Comparison of ENCODE assay signal across 17 mouse cellular contexts in genomic region chr2:28171962-28172361, GRCm38 (mm10).
"Had no signal": no experiment of that assay in that cellular context is flagged by ENCODE, and none has a peak within 500 bp of the region (broad histone marks: within the 10 kb centered on the region; RNA-seq: fewer than 3 reads in every experiment).

No protein-coding gene starts in this region.

- H3K27ac ChIP-seq: neural tube, embryonic 12.5 days; neural tube, embryonic 13.5 days; neural tube, embryonic 15.5 days; stomach, embryonic 15.5 days; stomach, postnatal 0 days had no signal

- H3K4me1 ChIP-seq: neural tube, embryonic 12.5 days; neural tube, embryonic 13.5 days; neural tube, embryonic 15.5 days; stomach, embryonic 15.5 days had no signal

- H3K27me3 ChIP-seq: neural tube, embryonic 12.5 days; neural tube, embryonic 13.5 days; neural tube, embryonic 15.5 days; stomach, embryonic 15.5 days had no signal

- H3K4me2 ChIP-seq: neural tube, embryonic 12.5 days; neural tube, embryonic 13.5 days; neural tube, embryonic 15.5 days; stomach, embryonic 15.5 days had no signal

- H3K9ac ChIP-seq: neural tube, embryonic 12.5 days; neural tube, embryonic 13.5 days; neural tube, embryonic 15.5 days; stomach, embryonic 15.5 days had no signal

- H3K4me3 ChIP-seq: neural tube, embryonic 12.5 days; neural tube, embryonic 13.5 days; neural tube, embryonic 15.5 days; stomach, embryonic 15.5 days had no signal

- H3K9me3 ChIP-seq: neural tube, embryonic 12.5 days; neural tube, embryonic 15.5 days; stomach, embryonic 15.5 days had no signal

- DNase-seq: retina, postnatal 1 day; right cerebral cortex, adult 18-20 months; right cerebral cortex, postnatal 14 days; right cerebral cortex, postnatal 25 days; right cerebral cortex, postnatal 4 days; spleen, adult 18-20 months; thymus, adult 18-20 months; thymus, adult 2 months; thymus, postnatal 14 days; thymus, postnatal 25 days; thymus, postnatal 36 days; thymus, postnatal 4 days had no signal

- H3K36me3 ChIP-seq: neural tube, embryonic 12.5 days; neural tube, embryonic 13.5 days; neural tube, embryonic 15.5 days; stomach, embryonic 15.5 days had no signal
